Mouse (Mus musculus) monocyte, adult 5-6 weeks (primary cell): ENCODE data around the gene Mst1. TPM values are rescaled to one million over a fixed set of nuclear protein-coding genes. Genes with fewer than 3 reads are reported as not detected.
A peak's percentile ranks its signal among the peaks of the same experiment; 100 is the strongest.

ENCODE experiments used
- ATAC-seq: fragments of 153-309, 156-312 bp; replicated peaks from 2 replicates; pipeline ENCODE4 v1.8.0; 2017; ENCODE audit warnings: mild to moderate bottlenecking; ENCODE audit not compliant: low TSS enrichment, insufficient number of reproducible peaks, severe bottlenecking, poor library complexity, low FRiP score
- total RNA-seq: library from RNA; stranded (forward); fragments of 200-1000, 200-491, 200-594 nt; gene quantifications from 3 replicates; pipeline ENCODE4 v1.2.3, GENCODE M21; 2017

The Mst1 gene
- total RNA-seq, 1 experiment from 2014 or later = not detected

DNA sequence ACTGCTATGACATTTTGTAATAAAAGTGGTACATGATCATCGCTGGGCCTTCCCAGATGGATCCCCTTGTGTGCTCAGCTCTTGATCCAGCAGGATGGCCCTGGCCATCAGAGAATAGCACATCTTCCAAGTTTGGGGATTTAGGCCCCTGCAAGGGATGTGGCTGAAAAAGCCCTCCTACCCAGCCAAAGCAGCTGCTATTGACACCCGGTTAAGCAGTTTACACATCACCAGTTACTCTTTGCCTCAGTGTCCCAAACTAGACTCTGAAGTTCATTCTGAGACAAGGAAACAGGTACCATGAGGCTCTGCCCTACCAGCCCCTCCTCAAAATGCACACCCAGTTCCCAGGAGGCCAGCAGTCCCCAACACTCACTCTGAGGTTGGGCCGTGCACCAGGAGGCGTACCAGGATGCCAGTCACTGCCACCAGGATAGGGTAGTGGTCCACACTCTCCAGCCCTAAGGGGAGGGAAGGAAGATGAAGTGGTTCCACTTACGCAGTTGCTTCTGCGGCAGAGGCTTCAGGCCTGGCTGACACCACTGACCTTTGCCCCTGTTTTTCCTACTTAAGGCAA is 24.5 kb upstream of the Mst1 start:
- ATAC-seq = no peak

GRCm38 (mm10) chr9:108056361-108057261 is 23.6 kb upstream of the Mst1 start:
- ATAC-seq = no peak

- no peak for ATAC-seq
Observed at GRCm38 (mm10) chr9:108057262-108057562, 23.0 kb upstream of the Mst1 start.

GRCm38 (mm10) chr9:108058291-108058690 is 21.9 kb upstream of the Mst1 start:
- ATAC-seq = no peak

DNA sequence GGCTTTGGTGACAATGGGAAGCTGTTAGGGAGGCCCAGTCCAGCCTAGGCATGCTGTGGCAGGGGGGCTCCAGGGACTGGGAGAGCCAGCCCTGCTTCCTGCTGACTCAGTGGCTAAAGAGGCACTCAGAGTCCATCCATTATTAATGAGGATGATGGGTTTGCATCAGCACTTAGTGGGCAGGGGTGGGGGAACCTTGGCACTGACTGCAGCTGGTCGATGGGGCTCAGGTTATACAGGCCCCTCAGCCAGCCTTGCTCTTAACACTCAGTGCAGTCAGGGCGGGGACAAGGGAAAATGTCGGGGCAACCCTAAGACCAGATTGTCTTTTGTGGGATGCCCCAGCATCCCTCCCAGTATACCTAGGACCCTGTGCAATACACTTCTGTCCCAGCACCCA is 18.1 kb upstream of the Mst1 start:
- no peak for ATAC-seq

GRCm38 (mm10) chr9:108063361-108063760 is 16.9 kb upstream of the Mst1 start:
- no peak for ATAC-seq

GRCm38 (mm10) chr9:108065491-108066011 is 14.7 kb upstream of the Mst1 start:
- ATAC-seq = no peak

DNA sequence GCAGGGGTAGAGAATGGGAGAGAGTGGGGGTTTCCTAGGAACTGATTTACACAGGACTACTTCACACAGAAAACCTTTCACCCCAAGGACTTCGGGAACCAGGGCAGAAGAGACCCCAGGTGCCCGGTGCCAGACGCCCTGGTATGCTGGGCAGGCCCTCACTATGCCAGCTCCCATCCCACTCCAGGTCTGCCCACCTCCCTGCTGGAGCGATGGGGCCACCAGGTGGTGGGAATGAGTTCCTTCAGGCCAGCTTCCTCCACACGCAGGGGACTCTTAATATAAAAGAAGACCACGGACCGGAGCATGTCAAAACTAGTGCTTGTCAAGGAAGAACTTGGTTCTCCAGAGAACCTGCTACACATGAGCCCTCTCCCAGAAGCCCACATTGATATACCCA is 13.0 kb upstream of the Mst1 start:
- ATAC-seq = no peak

GRCm38 (mm10) chr9:108067900-108068299 is 12.3 kb upstream of the Mst1 start:
- peak; percentile 76 for ATAC-seq

GRCm38 (mm10) chr9:108069007-108069406 is 11.2 kb upstream of the Mst1 start:
- ATAC-seq = no peak

- ATAC-seq = no peak
Observed at GRCm38 (mm10) chr9:108069529-108069928, 10.7 kb upstream of the Mst1 start.

DNA sequence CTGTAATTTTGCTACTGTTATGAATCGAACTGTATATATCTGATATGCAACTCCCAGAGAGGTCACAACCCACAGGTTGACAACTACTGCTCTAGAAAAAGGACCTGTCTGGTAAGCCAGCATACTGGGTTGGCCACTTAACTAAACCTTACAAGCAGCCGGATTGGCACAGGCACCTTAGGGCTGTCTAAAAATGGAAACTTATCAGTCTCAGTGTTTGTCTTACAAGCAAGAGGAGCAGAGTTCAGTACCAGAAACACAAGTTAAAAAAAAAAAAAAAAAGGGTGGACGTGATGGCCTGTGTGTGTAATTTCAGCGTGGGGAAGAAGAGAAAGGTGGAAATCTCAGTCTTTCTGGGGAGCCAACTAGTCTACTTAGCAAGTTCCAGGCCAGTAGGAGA is 8.4 kb upstream of the Mst1 start:
- no peak for ATAC-seq

DNA sequence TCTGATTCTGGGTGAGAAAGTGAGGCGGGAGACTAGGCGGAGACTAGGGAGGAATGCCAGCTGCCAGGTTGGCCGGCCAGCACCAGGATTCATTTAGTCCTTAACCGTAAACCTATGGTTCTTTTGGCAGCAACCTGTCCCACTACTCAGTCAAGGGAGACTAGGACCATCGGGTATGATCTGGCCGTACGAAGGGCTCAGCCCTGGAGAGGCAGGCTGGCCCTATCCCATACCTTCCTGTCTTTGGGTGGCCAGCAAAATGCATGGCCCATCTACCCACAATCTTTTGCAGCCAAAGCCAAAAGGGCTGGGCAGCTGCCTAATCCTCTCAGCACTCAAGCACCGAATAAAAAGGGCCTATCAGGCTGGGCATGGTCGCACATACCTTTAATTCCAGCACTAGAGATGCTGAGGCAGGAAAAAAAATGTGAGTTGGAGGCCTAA is 7.7 kb upstream of the Mst1 start:
- no peak for ATAC-seq

- no peak for ATAC-seq
Observed at GRCm38 (mm10) chr9:108073141-108073930, 6.9 kb upstream of the Mst1 start.

DNA sequence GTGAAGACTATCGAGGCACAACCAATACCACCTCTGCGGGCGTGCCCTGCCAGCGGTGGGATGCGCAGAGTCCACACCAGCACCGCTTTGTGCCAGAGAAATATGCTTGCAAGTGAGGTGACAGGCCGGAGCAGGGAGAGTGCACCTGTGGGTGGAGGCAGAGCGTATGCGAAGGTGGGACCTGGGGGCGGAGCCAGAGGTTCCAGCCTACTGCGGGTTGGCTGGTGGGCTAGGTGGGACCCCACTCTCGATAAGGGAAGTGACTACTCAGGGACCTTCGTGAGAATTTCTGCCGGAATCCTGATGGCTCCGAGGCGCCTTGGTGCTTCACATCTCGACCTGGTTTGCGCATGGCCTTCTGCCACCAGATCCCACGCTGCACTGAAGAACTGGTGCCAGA is 2.3 kb downstream of the Mst1 start:
- no peak for ATAC-seq

- no peak for ATAC-seq
Observed at GRCm38 (mm10) chr9:108082988-108083431, 2.8 kb downstream of the Mst1 start, which contains the start of gene Rnf123. Gene Rnf123, minus strand, starts transcription at chr9:108083346.

DNA sequence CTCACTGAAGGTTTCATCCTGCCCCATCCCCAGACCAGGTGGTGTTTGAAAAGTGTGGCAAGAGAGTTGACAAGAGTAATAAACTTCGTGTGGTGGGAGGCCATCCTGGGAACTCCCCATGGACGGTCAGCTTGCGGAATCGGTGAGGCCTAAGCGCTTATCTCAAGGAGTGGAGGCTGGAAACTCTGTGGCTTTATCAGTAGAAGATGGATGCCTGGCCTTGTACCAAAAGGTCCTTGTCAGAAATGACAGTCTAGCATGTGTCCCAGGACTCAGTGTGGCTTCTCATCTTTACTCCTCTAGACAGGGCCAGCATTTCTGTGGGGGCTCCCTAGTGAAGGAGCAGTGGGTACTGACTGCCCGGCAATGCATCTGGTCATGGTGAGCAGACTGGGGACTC is 3.3 kb downstream of the Mst1 start:
- ATAC-seq = no peak

GRCm38 (mm10) chr9:108085261-108085660 is 5.0 kb downstream of the Mst1 start:
- ATAC-seq = no peak

DNA sequence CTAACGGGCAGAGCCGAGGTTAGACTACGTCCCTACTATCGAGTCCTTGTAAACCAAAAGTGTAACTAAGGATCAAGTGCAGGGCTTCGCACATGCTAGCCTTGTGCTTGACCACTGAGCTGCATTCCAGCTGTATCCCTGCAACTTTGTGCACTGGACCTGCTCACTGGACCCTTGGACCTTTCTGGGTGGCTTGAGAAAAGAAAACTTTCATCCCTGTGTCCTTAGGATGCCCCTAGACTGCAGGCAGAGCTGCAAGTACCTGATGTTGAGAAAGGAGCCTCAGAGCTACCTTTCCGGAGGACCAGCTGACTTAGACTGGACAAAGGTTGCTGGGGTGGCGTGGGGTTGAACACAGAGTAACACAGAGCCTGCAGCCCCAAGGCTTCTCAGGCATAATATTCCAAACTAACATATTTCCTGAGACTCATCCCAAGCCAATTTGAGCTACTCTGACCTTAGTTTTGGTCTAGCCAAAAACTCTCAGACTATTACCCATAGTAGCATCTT is 10.4 kb downstream of the Mst1 start:
- ATAC-seq = no peak
